In the genomic region with DNA sequence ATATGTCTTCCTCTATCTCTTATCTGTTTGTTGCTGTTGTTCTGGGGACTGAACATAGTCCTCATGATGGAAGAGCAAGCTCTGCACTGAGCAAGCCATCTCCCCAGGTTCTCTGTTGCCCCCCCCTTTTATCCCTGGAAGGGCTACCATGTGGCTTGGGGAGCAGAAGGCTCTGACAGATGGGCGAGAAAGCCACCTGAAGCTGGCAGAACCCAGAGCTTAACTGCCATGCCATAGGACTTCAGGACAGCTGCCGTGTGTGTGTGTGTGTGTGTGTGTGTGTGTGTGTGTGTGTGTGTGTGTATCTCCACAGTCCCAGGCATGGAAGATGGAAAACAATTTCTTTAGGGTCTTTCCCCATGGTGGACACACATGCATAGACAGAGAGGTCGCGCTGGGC, we compare ENCODE assay signal across 10 mouse cellular contexts.
"Had no signal": no experiment of that assay in that cellular context is flagged by ENCODE, and none has a peak within 500 bp of the region (broad histone marks: within the 10 kb centered on the region; RNA-seq: fewer than 3 reads in every experiment).

No protein-coding gene starts in this region.

- H3K9ac ChIP-seq: limb, embryonic 15.5 days; liver, embryonic 12.5 days; lung, embryonic 14.5 days; midbrain, embryonic 12.5 days had no signal

- H3K4me2 ChIP-seq: limb, embryonic 15.5 days; liver, embryonic 12.5 days; lung, embryonic 14.5 days; midbrain, embryonic 12.5 days had no signal

- H3K9me3 ChIP-seq: limb, embryonic 15.5 days; liver, embryonic 12.5 days; midbrain, embryonic 12.5 days had no signal

- H3K4me3 ChIP-seq: left cerebral cortex, adult 2 months; limb, embryonic 15.5 days; liver, embryonic 12.5 days; megakaryocyte, embryonic 14.5 days; midbrain, embryonic 12.5 days had no signal

- ATAC-seq: liver, embryonic 12.5 days had no signal

- H3K4me1 ChIP-seq: liver, embryonic 12.5 days had no signal

- H3K36me3 ChIP-seq: liver, embryonic 12.5 days; midbrain, embryonic 12.5 days had no signal

- H3K27me3 ChIP-seq: limb, embryonic 15.5 days; liver, embryonic 12.5 days; midbrain, embryonic 12.5 days had no signal

- H3K27ac ChIP-seq: left cerebral cortex, adult 2 months; limb, embryonic 15.5 days; liver, embryonic 12.5 days; macrophage; midbrain, embryonic 12.5 days; stomach, postnatal 0 days had no signal

- DNase-seq: kidney, postnatal 14 days; lung, embryonic 14.5 days; lung, postnatal 14 days had no signal
